Mouse (Mus musculus) MN1 (cell line): ENCODE measurements around the gene Rnf128.
"Not testable (repeated sequence)": the region's sequence is repeated elsewhere in the genome, so short reads cannot be mapped to it uniquely, and the experiment has no call there.

ENCODE experiments used
- DNase-seq: peaks from one replicate; pipeline ENCODE4 v3.0.0-alpha.2; 2016; ENCODE audit warnings: low spot score

Gene Rnf128

DNA sequence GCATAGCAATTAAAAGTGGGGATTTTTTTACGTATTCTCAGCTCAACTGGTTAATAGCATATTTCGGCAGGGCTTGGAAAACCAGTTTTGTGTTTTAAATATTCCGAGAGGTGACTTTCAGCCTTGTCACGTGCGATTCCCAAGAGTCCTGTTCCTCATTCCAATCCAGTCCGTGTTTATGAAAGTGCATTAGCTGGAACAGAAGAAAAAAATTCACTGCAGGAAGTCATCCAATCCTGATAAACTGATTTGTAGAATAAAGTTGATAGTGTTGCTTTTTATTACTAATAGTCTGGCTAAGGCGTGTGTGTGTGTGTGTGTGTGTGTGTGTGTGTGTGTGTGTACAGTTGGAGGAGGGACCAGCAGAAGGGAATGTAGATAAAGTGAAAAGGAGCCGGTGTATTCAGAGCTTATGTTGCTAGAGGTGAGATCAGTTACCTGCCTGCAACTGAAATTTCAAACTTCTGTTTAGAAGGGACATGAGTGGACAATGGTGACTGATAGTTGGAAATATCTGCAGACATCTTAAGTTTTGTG is at the start of gene Rnf128:
Gene Rnf128 (plus strand): TSS at position 392 of the 537 bp plus-strand sequence.
- no peak for DNase-seq

DNA sequence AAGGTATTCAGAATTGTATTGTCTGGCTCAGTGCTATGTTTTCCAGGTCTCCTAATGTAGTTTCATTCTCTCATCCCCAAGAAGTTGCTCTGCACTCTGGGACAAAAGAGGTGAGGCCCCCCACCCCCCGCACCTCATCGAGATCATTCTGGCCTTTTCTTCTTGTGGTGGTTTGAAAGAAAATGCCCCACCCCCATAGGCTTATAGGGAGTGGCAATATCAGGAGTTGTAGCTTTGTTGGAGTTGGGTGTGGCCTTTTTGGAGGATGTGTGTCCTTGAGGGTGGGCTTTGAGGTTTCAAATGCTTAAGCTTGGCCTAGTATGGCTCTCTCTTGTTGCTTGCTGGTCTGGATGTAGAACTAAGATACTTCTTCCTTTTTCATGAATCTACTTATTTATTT is 47.0 kb upstream of the Rnf128 start:
- DNase-seq, result no peak

DNA sequence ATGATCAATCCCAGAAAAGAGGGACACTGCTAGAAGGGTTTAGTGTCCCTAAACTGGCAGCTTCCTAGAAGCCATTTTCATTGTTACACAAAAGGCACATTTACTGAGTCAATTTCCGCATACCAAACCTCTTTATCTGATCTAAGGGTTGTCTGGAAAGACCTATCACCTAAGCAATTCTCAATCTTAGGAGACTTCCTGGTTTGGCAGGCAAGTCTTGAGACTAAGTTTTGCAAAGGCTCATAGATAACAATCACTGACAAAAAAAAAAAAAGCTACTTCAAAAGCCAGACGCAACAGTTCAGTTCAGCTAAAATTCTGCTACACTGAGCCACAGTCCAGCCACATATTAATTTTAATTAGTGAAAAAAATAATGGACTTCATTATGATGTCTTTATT is 43.9 kb upstream of the Rnf128 start:
- DNase-seq, result no peak

DNA sequence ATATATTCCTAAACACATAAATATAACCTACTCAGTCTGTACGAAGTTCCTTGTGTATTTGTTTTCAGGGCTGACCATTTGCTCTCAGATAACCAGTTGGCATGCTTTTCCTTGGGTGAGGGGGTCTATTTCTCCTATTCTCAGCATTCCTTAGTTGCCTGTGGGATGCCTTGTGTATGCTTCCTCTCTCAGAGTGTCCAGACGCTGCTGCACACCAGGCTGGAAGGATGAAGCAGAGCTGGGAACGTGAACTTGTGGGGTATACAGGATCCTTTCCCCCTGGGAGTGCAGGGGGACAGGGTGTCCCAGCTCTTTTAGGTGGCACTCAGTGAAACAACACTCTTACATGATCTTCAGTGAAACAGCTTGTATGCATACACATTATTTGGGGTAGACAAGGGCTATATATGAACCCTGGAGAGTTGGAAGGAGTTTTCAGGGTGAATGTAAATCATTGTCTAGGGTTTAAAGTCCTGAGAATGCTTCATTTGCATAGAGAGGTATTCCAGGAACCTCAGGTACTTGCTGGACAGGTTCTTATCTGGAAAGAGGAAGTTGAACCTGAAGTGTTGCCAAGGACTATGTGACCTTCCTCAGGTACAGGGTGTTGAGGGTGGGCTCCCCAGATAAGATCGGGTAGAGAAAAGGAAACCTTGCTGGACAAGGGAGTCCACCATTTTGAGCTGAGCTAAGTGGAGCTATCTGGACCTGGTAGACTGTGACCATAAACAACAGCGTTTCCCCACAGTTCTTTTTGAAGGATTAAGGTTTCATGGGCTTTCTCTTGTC is 38.6 kb upstream of the Rnf128 start:
- no peak for DNase-seq

DNA sequence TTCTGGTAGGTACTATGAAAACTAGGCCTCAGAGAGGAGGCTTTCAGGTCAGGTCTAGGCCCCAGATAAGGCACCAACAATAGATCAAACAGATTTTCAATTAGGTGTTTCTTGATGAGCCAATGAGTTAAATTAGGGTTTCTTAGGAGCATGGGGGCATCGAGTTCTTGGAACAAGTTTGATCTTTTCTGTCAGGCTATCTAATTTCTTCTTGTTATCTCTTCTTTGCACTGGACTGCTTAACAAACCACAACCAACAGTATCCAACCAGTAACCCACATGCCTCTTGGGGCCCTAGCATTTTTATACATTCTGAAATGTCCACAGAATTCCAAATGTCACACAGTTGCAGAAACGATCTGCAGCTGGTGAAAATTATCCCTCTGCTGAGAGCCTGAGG is 37.4 kb upstream of the Rnf128 start:
- no peak for DNase-seq

DNA sequence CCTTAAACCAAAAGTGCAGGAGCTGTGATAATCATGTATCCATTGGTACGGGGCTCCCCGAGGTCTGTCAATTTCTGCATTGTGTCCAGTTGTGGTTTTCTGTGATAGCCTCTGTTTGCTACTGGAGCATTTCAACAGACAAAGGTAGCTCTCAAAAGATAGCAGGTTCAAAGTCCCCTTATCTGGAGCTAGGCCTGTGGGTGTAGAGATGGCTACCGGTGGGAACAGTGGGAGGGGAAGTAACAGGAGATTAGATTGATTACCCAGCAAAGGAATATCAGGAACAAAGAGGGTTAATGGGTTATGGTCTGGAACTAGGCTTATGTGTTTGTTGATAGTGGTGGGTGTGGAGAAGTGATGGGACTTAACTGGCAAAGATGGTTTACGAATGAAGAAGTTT is 36.1 kb upstream of the Rnf128 start:
- DNase-seq, result no peak

DNA sequence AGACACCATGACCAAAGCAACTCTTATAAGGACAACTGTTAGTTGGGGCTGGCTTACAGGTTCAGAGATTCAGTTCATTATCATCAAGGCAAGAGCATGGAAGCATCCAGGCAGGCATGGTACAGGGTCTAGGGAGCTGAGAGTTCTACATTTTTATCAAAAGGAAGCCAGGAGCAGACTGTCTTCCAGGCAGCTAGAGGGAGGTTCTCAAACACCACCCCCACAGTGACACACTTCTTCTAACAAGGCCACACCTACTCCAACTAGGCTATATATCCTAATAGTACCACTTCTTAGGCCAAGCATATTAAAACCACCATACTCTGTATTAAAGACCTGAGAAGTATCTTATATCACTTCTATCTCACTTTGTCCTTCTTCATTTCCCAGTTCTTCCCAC is 33.4 kb upstream of the Rnf128 start:
- DNase-seq, result no peak

DNA sequence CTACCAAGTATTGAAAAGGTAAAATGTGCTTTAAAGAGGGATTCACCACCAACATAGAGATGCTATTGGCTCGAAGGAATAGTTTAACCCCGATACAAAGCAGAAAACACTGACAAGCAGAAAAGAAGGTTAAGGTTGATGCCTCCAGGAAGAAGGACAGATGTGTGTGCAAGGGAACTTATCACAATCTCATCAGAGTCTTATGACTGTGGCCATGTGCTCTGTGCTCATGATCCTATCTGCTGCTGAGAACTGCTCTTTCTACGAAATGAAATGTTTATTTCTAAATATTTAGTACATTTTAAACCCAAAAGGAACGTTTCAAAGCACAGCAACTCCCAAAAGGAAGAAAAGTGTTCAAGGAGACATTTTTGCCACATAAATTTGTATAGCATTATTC is 30.8 kb upstream of the Rnf128 start:
- no peak for DNase-seq

DNA sequence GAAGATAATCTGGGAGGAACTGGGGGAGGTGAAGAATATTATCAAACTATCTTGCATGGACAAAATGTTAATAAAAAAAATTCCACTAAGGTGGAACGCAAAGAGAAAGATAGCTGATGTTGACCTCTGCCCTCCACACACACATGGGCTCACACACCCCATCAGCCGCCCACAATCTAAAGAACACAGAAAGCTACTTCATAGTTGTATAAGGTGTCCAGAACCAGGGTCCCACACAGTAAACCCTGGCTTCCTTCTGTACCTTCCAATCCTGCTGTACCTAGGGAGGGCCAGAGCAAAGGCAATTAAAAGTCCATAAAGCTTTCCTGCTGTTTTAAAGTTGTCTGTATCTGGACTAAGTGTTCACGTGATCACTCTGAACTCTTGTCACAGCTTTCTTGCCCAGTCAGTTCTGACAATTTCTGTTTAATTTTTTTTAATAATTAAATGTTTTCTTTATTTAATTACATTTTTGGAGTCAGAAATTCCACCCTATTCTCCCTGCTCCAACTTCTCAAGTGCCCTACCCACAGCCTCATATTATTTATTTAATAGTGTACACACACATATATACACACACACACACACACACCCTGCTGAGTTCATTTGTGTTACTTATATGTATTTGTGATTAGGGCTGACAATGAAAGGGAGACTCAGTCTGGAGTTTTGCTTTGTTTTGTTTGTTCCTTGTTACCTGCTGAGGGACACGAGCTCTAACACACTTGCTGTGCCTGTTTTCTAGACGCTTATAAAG is 25.3 kb upstream of the Rnf128 start:
- DNase-seq, result no peak

DNA sequence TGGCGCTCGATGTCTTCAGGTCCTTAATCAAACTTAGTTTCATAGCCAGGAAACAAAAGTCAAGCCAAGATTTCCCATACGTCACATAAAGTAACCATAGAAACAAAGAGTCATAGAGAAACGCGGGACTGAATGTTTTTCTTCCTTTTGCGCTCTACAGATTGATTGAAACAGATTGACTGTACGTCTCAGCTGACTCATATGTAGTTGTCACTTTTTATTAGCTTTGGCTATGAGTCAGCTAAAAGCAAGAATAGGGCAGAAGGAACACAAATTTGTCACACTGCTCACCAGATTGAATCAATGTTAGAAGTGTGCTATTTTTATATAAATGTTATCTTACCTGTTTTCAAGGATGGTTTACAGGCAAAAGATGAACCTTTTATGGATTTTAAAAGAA is 19.4 kb upstream of the Rnf128 start:
- peak; percentile 5 for DNase-seq

DNA sequence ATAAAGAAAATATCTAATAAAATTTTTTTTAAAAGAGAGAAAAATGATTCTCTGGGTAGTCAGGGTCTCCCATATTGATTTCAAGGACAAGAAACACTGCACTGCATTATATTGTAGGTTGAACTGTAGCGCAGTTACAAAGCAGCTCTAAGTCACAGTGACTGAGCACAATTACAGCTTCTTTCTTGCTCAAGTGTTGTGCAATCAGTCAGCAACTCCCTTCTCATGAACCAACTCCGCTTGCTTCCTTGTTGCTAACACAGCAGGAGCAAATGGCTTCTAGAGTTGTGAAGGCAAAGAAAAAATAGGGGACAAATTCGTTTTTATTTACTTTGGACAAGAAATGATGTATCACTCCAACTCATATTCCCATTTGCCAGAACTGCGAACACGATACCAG is 12.7 kb upstream of the Rnf128 start:
- no peak for DNase-seq

DNA sequence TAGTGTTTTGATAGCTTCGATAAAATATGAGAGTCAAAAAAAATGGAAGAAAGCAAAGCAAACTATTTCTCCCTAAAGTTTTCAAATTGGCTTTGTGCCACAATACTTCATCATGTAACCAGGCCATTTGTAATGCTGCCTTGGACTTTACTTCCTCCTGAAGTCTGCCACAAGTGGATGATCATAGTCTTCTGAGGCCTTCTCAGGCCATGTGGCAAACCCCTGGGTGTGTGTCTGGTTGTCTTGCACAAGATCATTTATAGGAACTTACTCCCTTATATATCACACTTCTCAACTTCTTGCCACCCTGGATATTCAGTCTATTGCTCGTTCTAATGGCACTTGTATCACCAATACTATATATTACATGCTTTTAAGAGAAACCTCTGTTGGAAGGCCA is 11.0 kb upstream of the Rnf128 start:
- DNase-seq, result no peak

DNA sequence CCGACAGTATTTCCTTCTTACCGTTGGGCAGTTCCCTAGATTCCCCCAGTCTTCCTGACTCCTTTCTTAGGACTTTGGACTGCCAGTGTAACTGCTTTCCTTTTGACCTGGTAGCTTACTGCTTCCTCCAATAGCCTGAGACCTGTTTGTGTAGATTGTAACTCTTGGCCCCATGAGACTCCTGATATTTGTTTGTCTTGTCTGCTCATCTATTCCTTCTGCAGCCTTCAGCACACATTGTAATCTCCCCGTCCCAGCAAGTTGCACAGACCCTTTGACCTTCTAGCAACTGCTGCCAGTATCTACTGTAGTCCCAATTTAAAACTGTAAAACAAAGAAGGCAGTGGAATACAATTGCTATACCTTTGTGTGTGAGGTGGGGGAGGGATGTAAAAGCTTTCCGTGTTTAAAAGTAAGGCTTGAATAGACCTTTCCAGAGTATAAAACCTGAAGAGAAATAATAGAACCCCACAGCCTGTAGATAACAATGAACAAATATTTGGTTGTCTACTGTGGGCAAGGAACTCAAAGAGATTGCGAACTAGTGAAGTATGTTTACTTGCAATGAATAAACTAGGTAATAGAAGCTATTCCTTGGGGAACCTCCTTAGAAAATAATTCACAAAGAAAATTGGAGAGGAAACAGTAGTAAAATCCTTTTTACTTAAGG is 726 bp upstream of the Rnf128 start:
- DNase-seq, result no peak

DNA sequence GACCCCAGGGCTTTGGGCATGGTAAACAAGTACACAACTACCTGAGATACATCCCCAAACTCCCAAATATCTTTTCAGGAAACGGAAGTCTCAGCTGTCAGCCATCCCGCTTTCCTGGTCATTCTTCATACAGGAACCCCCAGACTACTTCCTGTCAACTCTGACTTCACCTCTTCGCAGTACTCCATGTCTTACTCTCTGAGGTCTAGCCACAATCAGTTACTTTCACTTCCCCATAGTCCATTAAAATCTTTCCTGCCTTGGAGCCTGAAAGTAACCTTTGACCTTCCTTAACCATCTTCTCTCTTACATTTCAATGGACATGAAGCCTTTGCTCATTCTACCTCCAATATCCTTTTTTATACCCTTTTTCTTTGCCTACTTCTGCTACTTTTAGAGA is 6.9 kb downstream of the Rnf128 start:
- no peak for DNase-seq

DNA sequence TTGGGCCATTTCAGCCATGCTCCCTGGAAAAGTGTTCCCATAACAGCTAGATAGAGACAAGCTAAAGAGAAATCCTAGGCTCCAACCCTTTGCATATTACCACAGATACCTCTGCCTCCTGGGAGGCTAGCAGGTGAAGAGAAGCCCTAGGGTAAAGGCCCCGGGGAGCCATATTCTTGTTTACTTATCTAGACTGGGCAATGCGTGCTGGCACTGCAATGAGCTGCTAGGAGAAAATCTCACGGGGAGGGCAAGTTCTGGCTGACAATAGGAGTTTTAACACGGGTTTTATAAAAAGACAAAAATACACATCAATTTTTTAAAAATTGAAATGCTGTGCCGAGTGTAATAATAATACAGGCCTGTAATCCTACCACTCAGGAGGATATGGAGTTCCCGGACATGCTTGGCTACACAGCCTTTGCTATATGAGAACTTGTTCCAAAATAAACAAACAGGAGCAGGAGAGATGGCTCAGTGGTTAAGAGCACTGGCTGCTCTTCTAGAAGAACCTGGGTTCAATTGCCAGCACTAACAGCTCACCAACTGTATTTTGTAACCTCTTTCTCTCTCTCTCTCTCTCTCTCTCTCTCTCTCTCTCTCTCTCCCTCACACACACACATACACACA is 15.6 kb downstream of the Rnf128 start:
- DNase-seq, result no peak

DNA sequence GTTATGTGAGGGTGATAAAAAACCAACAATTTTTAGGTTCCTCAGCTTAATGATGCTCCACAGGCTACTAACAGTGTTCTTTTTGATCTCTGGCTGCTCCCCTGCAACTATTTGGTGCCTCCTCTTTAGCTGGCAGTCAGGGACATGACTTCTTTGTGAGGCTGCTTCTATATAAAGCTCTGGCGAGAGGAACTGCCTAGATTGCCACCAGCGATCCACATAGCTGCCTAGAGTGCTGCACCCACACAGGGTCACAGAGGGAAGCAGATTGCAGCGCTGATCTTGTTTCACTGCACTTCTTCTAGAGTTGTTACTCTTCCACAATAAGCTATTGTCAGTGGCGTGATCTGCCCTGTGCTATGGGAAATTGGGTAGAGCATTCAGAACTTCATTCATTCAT is 20.5 kb downstream of the Rnf128 start:
- DNase-seq, result no peak

DNA sequence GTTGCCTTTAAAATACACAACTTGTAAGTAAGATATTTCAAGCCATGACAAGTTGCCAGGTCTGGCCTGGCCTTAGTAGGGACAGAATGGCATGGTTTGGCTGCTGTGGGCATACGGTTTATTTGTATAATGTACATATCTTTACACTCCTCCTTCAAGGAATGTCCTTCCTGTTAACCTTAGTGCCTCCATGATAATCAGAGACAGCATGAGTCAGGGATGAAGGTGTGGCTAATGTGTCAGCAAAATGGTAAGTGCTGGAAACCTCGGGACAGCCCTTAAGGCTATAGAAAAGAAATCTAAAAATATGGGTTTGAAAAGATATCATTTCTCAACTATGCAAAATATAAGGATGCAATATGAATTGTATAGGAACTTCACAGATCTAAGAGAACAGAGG is 23.6 kb downstream of the Rnf128 start:
- not testable (repeated sequence) for DNase-seq

DNA sequence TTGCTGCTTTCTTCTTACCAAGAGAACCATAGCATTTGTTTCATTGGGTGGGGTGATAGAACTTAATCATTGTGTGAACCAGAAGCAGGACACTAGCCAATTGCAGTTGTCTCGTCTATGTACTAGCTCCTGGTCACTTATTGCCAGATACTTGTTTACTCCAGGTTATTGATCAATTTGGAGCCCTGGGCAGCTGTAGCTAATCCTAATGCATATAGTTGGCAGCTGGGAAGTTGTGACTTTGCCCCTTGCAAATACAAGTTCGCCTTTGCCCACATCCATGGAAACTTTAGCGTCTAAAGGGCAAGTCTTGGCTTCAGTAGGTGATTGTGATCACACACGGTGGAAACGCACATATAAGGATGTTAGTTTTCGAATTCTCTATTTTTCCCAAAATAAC is 33.3 kb downstream of the Rnf128 start:
- DNase-seq, result no peak

DNA sequence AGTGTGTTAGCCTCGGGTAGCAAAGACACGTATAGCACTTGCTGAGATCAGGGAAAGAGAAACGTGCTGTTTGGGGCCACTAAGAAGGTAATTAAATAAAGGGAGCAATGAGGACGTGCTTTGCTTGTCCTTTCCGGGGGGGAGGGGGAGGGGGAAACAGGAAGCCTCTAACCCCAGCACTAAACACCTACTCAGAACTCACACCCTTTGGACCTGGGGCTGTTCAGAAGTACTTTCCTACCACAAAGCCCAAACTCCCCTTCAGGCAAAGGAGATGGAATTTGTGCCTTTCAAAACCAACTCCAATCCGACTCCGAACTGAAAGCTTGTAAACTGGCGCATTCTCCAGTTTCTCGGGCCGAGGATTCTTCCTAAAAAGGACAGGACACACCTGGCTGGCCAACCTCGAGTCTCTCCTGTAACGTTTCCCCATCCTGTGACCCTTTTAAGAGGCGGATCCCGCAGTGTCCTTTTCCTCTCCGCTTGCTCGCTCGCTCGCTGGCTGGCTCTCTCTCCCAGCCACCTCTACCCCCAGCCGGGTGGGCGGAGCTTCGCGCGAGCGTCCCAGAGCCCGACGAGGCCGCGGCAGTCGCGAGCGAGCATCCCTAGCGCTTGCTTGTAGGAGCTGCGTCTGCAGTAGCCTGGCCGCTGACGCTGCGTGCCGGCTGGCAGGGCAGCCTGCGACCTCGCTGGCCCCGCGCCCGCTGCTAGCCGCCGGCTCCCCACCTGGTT is 47.1 kb downstream of the Rnf128 start:
- DNase-seq, result peak; percentile 72

DNA sequence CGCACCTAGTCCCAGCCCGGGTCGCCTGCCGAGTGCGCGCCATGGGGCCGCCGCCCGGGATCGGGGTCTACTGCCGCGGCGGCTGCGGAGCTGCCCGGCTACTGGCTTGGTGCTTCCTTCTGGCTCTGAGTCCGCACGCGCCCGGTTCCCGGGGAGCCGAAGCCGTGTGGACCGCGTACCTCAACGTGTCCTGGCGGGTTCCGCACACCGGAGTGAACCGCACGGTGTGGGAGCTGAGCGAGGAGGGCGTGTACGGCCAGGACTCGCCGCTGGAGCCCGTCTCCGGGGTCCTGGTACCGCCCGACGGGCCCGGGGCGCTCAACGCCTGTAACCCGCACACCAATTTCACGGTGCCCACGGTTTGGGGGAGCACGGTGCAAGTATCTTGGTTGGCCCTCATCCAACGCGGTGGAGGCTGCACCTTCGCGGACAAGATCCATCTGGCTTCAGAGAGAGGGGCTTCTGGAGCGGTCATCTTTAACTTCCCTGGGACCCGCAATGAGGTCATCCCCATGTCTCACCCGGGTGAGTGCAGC is 47.7 kb downstream of the Rnf128 start:
- peak; percentile 10 for DNase-seq

DNA sequence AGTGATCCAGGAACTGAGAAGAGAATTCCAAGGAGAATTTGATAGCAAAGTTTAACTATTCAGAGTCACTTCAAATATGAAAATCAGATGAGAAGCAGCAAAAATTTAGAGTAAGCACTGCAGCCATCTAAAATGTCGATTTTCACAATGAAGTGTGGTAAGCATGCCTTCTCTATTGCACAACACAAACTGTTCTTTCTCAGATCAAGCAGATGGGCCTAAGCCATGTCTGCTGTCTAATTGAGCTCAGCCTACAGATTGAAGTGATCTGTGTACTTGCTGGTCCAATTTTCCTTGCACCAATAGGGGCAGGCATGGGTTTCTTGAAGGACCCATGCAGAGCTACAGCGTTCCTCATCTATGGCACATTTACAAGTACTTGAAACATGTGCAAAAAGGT is 51.6 kb downstream of the Rnf128 start:
- no peak for DNase-seq
